Mouse (Mus musculus): ENCODE measurements around the gene Vstm2a. TPM values are rescaled to one million over a fixed set of nuclear protein-coding genes. Genes with fewer than 3 reads are reported as not detected.

Gene Vstm2a
- 0.10 TPM in 1 of 2 replicates, not detected in the other for polyA plus RNA-seq (2012; rRNA removed; ENCODE audit: low replicate concordance)

GRCm38 (mm10) chr11:16257473-16257921 is at the start of gene Vstm2a:
Vstm2a (plus strand) TSS chr11:16257724.

